Mouse (Mus musculus) ovary, adult 18-20 months (tissue): Measurements from ENCODE around the gene Fbxo42.
"Not testable (repeated sequence)": the region's sequence is repeated elsewhere in the genome, so short reads cannot be mapped to it uniquely, and the experiment has no call there.

Experiments
- DNase-seq: peaks from one replicate; pipeline ENCODE4 v3.0.0; 2022; ENCODE audit warnings: low spot score, mixed read lengths

Fbxo42 gene

GRCm38 (mm10) chr4:141136126-141136525 lies 11.6 kb upstream of the Fbxo42 start:
- DNase-seq = no peak

GRCm38 (mm10) chr4:141137740-141138139 lies 10.0 kb upstream of the Fbxo42 start:
- DNase-seq = not testable (repeated sequence)

- DNase-seq = no peak
Observed at GRCm38 (mm10) chr4:141138425-141139115, 9.1 kb upstream of the Fbxo42 start.

GRCm38 (mm10) chr4:141139116-141139970 lies 8.4 kb upstream of the Fbxo42 start, which contains the start of gene Szrd1:
Gene Szrd1 (minus strand): TSS chr4:141139775.
- peak; percentile 98 for DNase-seq

GRCm38 (mm10) chr4:141140354-141140753 lies 7.4 kb upstream of the Fbxo42 start:
- not testable (repeated sequence) for DNase-seq

- no peak for DNase-seq
Observed at GRCm38 (mm10) chr4:141140967-141141366, 6.7 kb upstream of the Fbxo42 start.

GRCm38 (mm10) chr4:141142285-141142811 lies 5.4 kb upstream of the Fbxo42 start:
- DNase-seq = no peak

GRCm38 (mm10) chr4:141145124-141145523 lies 2.6 kb upstream of the Fbxo42 start:
- not testable (repeated sequence) for DNase-seq

GRCm38 (mm10) chr4:141146491-141147033 lies 1.2 kb upstream of the Fbxo42 start:
- no peak for DNase-seq

GRCm38 (mm10) chr4:141148009-141148801 lies 492 bp downstream of the Fbxo42 start:
- no peak for DNase-seq

- no peak for DNase-seq
Observed at GRCm38 (mm10) chr4:141149116-141149515, 1.4 kb downstream of the Fbxo42 start.

- no peak for DNase-seq
Observed at GRCm38 (mm10) chr4:141157485-141157884, 9.8 kb downstream of the Fbxo42 start.

- DNase-seq = no peak
Observed at GRCm38 (mm10) chr4:141158609-141159008, 10.9 kb downstream of the Fbxo42 start.

GRCm38 (mm10) chr4:141159093-141159492 lies 11.4 kb downstream of the Fbxo42 start:
- DNase-seq = no peak

- DNase-seq = no peak
Observed at GRCm38 (mm10) chr4:141159666-141160065, 12.0 kb downstream of the Fbxo42 start.

- no peak for DNase-seq
Observed at GRCm38 (mm10) chr4:141160193-141160592, 12.5 kb downstream of the Fbxo42 start.

GRCm38 (mm10) chr4:141161699-141162208 lies 14.0 kb downstream of the Fbxo42 start:
- DNase-seq = no peak

- no peak for DNase-seq
Observed at GRCm38 (mm10) chr4:141163729-141164128, 16.0 kb downstream of the Fbxo42 start.

- no peak for DNase-seq
Observed at GRCm38 (mm10) chr4:141165744-141166292, 18.1 kb downstream of the Fbxo42 start.

GRCm38 (mm10) chr4:141167156-141167555 lies 19.4 kb downstream of the Fbxo42 start:
- no peak for DNase-seq

GRCm38 (mm10) chr4:141172121-141172520 lies 24.4 kb downstream of the Fbxo42 start:
- DNase-seq = no peak
